Mouse (Mus musculus): ENCODE data around the gene Serpinb1c. TPM values are rescaled to one million over a fixed set of nuclear protein-coding genes. Genes with fewer than 3 reads are reported as not detected.

Gene Serpinb1c
- total and polyA plus RNA-seq, 3 experiments = not detected

- no peak for DNase-seq (ENCODE audit: low read depth, low spot score)
- no peak for TF ChIP-seq GATA1 (IDR thresholded peaks at IDR 0.05; ENCODE audit: low read depth, low read length)
- no peak overlapping the region for H3K4me3 ChIP-seq (ENCODE audit: control insufficient read depth in 1 of 2, insufficient read depth in 1 of 2, low read depth in 2 of 2, low read length in 2 of 2)
These were observed 13.3 kb downstream of the Serpinb1c start for GRCm38 (mm10) chr13:32884755-32885154.

GRCm38 (mm10) chr13:32873862-32874261, 24.1 kb downstream of the Serpinb1c start:
- H3K36me3 ChIP-seq (ENCODE audit: control insufficient read depth in 1 of 2, insufficient read depth in 2 of 2, low read length in 2 of 2) = peaks cover 0 to 3% of the 10 kb centered on the region in 2 experiments; a peak in 1 of 4 replicates
- no peak overlapping the region for H3K9ac ChIP-seq (ENCODE audit: control insufficient read depth, low read depth, low read length, poor library complexity, severe bottlenecking)
- no peaks in the 10 kb centered on the region for H3K9me3 ChIP-seq (replicated peaks; ENCODE audit: insufficient read depth, low read length)
- DNase-seq (ENCODE audit: low read depth, low spot score) = no peak
- H3K4me3 ChIP-seq (ENCODE audit: control insufficient read depth in 1 of 2, insufficient read depth in 1 of 2, low read depth in 2 of 2, low read length in 2 of 2) = no peak overlapping the region
- no peak for TF ChIP-seq UBTF (IDR thresholded peaks at IDR 0.05; ENCODE audit: borderline replicate concordance, insufficient read depth, low read depth, low read length)
- no peak for TF ChIP-seq CHD1 (IDR thresholded peaks at IDR 0.05; ENCODE audit: low read depth, low read length)
- TF ChIP-seq MYB (IDR thresholded peaks at IDR 0.05; ENCODE audit: low read depth, low read length) = no peak
- no peak for TF ChIP-seq ZMIZ1 (IDR thresholded peaks at IDR 0.05; ENCODE audit: low read depth, low read length)
- no peak for TF ChIP-seq MYC (IDR thresholded peaks at IDR 0.05; ENCODE audit: low read depth, low read length)
- no peak for TF ChIP-seq ZNF384 (IDR thresholded peaks at IDR 0.05; ENCODE audit: low read depth, low read length)
- TF ChIP-seq SIN3A (IDR thresholded peaks at IDR 0.05; ENCODE audit: low read length) = no peak
- no peak for TF ChIP-seq MXI1 (IDR thresholded peaks at IDR 0.05; ENCODE audit: low read depth, low read length)
- TF ChIP-seq GABPA (IDR thresholded peaks at IDR 0.05; ENCODE audit: low read depth, low read length) = no peak
- TF ChIP-seq MAZ (IDR thresholded peaks at IDR 0.05; ENCODE audit: low read depth, low read length) = no peak
- no peak for TF ChIP-seq RAD21 (IDR thresholded peaks at IDR 0.05; ENCODE audit: low read depth, low read length)
- no peak for TF ChIP-seq POLR2AphosphoS5 (IDR thresholded peaks at IDR 0.05; ENCODE audit: borderline replicate concordance, low read depth, low read length)
- no peak for TF ChIP-seq MEF2A (IDR thresholded peaks at IDR 0.05; ENCODE audit: extremely low read depth, insufficient replicate concordance, low read depth, low read length, poor library complexity, severe bottlenecking)
- no peak for TF ChIP-seq POLR2AphosphoS2 (IDR thresholded peaks at IDR 0.05; ENCODE audit: low read length)
- TF ChIP-seq EP300 (IDR thresholded peaks at IDR 0.05; ENCODE audit: low read depth in 1 of 2, low read length in 2 of 2) = no peak
- no peak for TF ChIP-seq BHLHE40 (IDR thresholded peaks at IDR 0.05; ENCODE audit: borderline replicate concordance, low read depth, low read length)
- H3K27me3 ChIP-seq (ENCODE audit: control insufficient read depth in 1 of 2, insufficient read depth in 2 of 2, low read length in 2 of 2) = no peaks in the 10 kb centered on the region; a peak in 1 of 4 replicates
- no peaks in the 10 kb centered on the region for H3K79me2 ChIP-seq (ENCODE audit: control insufficient read depth, insufficient read depth, low read length, poor library complexity)
- peaks cover 0 to 4% of the 10 kb centered on the region in 2 experiments; a peak in 1 of 4 replicates for H3K4me1 ChIP-seq (ENCODE audit: control insufficient read depth in 1 of 2, insufficient read depth in 2 of 2, low read length in 2 of 2)
- no peak overlapping the region for H3K27ac ChIP-seq (ENCODE audit: control insufficient read depth, low read depth, low read length)

More at GRCm38 (mm10) chr13:32884755-32885154, 13.3 kb downstream of the Serpinb1c start:
- H3K9me3 ChIP-seq (replicated peaks; ENCODE audit: insufficient read depth, low read length) = no peaks in the 10 kb centered on the region
- no peak overlapping the region for H3K27ac ChIP-seq (ENCODE audit: control insufficient read depth, low read depth, low read length)
- no peak overlapping the region for H3K9ac ChIP-seq (ENCODE audit: control insufficient read depth, low read depth, low read length, poor library complexity, severe bottlenecking)
- H3K27me3 ChIP-seq (ENCODE audit: control insufficient read depth in 1 of 2, insufficient read depth in 2 of 2, low read length in 2 of 2) = peaks cover 1 to 2% of the 10 kb centered on the region in 2 experiments; a peak in 3 of 4 replicates
- no peaks in the 10 kb centered on the region for H3K4me1 ChIP-seq (ENCODE audit: control insufficient read depth in 1 of 2, insufficient read depth in 2 of 2, low read length in 2 of 2)
- H3K79me2 ChIP-seq (ENCODE audit: control insufficient read depth, insufficient read depth, low read length, poor library complexity) = no peaks in the 10 kb centered on the region
- no peaks in the 10 kb centered on the region for H3K36me3 ChIP-seq (ENCODE audit: control insufficient read depth in 1 of 2, insufficient read depth in 2 of 2, low read length in 2 of 2)

Measured in MEL (cell line).